Mouse (Mus musculus) cerebral cortex, adult 2 months (tissue): ENCODE measurements around the gene Shcbp1.

ENCODE experiments used
- WGBS: fragments of 180-500 bp; shearing (Covaris S2); methylation state at CpG from one replicate; pipeline ENCODE4 v1.1.7; 2018; 5-methylcytosine and 5-hydroxymethylcytosine counted together

The Shcbp1 gene

GRCm38 (mm10) chr8:4779254-4780055, at the start of gene Shcbp1:
Gene Shcbp1, minus strand, starts transcription at chr8:4779567.
- 5% methylated on average over 29 of the region's 29 CpGs for WGBS

DNA sequence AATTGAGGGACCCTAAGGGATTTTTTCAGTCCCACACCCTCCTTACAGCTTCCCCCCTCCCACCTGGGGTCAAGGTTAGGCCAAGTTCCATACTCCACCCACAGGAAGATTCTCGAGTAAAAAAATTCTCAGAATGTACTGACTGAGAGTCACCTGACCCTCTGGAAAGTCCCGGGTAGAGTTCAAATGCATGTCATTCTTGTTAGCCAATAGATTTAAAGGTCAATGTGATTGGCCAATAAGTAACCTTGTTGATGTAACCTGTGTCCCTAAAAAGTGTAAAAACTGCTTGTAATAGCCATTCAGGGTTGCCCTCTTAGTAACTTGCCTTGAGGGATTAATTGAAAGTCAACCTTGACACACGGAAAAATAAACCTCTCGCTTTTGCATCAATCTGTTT, 29.5 kb upstream of the Shcbp1 start:
- WGBS = 85% methylated on average over 4 of the region's 4 CpGs

DNA sequence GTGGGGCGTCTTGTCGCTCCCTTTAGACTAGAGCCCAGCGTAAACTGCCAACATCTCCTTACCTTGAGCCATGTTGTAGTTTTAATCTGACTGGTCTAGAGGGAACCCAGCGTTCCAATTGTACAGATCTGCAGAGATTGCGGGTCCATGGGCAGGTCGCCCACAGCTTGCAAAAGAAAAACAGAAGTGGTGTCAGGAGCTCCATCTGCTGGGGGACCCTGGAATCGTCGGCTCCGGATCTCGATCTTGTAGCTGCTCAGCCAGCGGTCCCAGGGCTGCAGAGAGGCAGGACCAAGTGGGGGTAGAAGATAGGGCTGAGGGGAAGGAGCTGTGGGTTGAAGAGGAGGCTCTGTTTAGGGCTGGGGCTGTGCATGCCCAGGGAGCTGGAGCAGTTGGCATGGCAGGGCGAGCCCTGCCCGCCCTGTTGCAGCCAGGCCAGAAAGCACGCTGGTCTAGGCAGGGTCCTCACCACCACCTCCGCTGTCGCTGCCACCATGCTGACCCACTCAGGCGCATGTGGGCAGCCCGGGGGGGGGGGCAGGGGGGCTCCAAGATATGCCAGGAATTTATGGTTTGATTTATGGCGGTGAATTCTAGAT, 21.3 kb upstream of the Shcbp1 start:
- WGBS = 58% methylated on average over 19 of the region's 19 CpGs

DNA sequence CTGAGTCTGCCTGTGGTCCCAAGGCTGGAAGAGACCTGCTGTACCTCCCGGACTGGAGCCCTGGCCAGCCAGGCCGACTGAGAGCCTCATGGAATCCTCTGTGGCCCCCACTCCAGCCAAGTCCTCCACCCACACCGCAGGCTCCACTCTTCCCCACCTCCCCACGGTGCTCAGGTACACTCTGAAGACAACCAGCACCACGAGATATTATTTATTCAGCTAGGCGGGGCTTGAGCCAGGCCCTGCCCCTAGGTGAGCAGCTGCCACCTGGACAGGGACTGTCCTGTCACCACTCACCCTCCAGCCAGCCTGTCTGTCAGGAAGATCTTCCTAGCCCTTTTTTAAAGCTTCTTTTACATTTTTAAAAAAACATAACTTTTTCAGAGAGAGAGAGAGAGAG, 1.1 kb downstream of the Shcbp1 start:
- 77% methylated on average over 6 of the region's 6 CpGs for WGBS

- 55% methylated on average over 4 of the region's 4 CpGs for WGBS
Observed at GRCm38 (mm10) chr8:4764751-4765150, 14.6 kb downstream of the Shcbp1 start.

- WGBS = 91% methylated on average over 5 of the region's 5 CpGs
Observed at GRCm38 (mm10) chr8:4753048-4753447, 26.3 kb downstream of the Shcbp1 start.

DNA sequence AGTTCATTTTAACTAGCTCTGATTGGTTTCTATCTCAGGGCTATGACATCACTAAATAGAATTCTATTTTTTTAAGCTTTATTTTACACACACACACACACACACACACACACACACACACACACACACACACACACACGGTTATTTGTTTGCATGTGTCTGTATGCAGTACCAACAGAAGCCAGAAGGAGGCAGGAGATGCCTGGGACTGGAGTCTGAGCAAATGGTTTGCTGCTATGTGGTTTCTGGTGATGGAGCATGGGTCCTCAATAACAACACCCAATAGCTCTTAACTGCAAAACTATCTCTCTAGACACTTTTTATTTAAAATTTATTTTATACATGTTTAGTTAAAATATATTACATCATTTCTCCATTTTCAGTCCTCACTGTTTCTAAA, 48.4 kb downstream of the Shcbp1 start:
- WGBS = 45% methylated on average over 1 of the region's 1 CpGs

DNA sequence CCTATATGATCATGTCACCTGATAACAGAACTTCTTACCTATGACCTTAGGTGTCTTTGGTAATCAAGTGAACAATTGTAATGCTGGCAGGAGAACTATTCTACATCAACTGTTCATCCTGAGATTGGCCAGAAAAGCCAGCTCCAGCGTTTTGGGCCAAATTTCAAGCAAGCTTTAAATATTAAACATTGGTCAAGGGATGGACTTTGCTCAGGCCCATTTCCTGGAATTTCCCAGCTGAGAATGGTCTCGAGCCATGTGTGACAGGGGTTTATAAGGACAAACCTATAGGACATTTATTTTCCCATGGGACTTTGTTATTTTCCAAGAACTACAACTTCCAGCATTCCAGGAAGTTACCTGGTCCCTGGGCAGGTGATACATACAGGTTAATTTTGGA, 63.8 kb downstream of the Shcbp1 start:
- 54% methylated on average over 2 of the region's 2 CpGs for WGBS

GRCm38 (mm10) chr8:4708346-4708745, 71.0 kb downstream of the Shcbp1 start:
- WGBS = 76% methylated on average over 5 of the region's 5 CpGs

- WGBS = 82% methylated on average over 7 of the region's 7 CpGs
Observed at GRCm38 (mm10) chr8:4707916-4708315, 71.5 kb downstream of the Shcbp1 start.

DNA sequence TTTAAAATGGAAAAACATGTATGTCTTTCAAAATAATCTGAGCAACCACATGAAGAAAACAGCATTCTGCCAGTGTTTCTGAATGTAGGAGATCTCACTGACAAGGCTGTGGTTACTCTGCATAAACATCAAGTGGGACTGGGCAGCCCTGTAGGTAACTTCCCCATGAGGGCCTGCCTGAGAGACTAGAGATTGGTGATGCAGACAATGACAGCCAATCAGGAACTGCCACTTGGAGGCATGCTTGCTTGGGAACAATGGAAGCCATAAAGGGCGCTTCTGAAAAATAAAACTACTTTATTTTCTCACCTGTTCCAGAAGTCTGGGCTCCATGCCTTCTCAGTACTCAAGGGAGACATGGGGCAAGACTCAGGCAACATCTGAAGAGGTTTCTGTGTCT, 87.7 kb downstream of the Shcbp1 start:
- WGBS = 71% methylated on average over 1 of the region's 1 CpGs
